Mouse (Mus musculus) thymus, postnatal 36 days (tissue): ENCODE results near the gene Mbip.

Experiments used
- DNase-seq, 2 experiments: peaks; one replicate each; pipeline ENCODE4 v3.0.0; 2022; ENCODE audit warnings: mixed read lengths in 2 of 2

Gene Mbip

DNA sequence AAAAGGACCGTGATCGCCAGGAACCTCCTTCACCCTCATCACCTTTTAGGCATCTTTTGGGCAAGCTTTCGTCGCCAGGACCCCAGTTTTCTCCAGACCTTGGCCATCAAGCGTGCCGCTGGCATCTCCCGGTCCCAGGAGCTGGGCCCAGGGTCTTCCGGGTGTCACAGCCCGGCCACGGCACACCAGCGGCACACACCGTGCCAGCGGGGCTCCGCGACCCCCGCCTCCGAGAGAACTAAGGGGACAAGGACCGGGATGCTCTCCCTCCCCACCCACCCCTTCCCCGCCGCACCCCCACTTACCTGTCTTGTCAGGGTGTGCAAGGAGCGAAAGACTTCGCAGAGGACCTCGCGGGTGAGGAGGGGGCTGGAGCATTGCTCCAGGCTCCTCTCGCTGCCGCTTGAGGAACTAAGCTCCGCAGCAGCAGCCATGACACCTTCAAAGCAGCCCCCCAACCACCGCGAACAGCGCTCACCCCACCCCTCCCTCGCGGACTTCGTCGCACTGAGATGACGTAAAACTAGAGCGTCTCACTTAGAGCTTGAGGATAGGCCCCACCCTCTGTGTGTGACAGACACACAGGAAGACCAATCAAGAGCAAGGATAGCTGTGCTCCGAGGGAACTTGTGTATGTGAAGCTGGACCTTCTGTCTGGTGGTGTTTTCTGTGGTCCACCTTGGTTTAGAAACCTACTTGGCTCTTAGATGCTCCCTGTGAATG is at the start of gene Mbip:
Gene Mbip (minus strand): TSS at position 528 of the 723 bp plus-strand sequence.
- peak; percentile 94 to 98 for DNase-seq

DNA sequence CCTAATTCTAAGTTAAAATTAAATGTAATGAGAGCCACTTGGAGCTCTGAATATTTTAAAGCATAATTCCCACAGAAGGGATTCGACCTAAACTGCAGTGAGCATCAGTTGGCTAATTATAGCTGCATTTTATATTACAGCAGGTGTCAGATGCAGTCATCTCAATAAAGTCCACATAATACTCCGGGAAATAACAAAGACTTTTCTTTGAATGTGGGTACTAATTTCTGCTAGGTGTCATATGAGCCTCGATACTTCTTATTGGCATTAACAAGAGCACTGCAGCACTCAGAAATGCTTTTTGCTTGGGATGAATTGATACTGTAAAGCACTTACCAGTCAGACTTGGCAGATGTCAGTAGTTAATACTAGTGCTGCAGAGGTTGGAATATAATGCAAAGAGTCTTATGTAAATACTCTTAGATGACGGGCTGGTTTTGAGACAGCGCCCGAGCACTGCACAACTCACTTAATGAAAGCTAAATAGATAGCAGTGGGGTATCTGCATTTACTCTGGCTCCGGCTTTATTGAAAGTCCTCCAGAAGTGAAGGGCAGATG is 42.0 kb upstream of the Mbip start:
- DNase-seq, result no peak

DNA sequence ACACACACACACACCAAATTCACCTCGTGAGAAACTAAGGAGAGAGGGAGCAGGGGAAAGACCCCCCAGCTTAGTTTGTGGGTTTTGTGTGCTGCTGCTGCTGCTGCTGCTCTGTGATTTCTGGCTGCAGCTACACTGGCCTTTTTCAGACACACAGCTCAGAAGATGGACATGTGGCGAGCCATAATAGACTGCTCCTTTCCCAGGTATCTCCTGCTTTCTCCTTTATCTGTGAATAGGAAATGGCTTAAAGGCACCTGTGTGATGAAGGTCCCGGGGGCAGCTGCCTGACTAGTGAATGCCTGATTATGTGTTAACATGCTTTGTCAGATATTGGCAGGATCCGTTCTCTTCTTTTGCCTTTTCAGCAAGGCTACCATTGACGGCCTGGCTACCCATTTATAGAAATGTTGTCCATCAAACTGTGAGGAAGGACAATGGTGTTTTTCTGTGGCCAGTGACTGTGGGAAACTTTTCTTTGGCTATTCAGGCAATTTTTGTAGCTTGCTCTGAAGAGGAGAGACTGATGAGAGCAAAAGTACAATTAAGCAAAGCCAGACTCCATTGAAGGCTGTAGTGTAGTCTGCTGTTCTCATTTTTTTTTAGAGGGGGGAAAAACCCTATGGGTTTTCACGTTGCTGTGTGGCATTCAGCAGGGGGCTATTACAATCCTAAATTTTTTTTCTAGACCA is 41.4 kb upstream of the Mbip start:
- no peak for DNase-seq

DNA sequence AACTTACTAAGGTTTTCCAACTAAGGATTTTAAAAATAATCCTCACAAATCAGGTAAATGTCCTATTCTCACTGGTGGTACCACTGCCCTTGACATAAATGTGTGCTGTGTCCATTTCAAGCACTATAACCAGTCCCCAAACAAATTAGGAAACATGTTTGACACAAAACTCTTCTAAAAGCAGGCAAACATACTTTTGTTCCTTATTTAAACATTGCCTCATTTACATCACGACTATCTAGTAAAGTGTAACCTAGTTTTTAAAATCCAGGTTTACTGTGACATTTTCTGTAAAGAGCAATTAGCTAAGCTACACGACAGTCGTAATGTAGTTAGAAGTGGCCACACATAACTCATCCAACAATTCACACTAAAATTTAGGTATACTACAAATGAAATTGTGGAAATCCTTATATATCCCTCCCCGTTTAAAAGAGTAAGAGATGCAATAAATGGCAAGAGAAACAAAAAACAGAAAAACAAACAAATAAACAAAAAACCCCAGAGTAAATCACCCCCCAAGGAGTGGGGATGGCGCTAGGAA is 851 bp downstream of the Mbip start:
- no peak for DNase-seq

DNA sequence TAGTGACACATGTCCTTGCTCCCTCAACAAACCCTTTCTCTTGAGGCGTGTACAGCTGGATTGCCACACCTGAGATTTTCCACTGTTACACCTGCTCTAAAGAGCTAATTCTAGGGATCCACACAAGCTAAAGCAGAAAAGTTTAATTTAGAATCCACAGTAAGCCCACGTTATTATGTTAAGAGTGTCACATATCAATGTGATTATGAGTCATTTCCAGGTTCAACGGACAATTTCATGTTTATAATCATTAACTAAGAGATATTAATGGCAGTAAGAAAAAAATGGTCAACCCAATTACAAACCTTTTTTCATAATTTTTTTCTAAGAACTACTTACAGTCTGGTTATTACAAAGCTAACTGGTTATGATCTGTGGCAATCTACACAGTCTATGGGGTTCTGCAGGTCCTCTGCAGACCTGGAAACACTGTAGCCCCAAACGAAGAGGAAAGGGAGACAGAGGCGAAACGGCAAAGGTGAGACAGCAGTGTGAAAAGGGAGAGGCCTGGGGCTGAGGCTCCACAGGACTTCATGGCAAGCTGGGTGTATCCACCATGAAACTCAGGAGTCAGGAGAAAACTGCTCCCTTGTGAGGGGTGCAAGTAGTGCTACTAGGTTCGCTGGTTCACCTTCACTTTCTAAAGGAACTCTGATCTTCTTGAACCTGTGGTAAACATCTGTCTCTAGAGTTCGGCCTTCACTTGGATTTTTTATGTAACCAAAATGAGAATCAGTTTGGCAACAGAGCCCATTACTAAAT is 6.2 kb downstream of the Mbip start:
- DNase-seq, result no peak

DNA sequence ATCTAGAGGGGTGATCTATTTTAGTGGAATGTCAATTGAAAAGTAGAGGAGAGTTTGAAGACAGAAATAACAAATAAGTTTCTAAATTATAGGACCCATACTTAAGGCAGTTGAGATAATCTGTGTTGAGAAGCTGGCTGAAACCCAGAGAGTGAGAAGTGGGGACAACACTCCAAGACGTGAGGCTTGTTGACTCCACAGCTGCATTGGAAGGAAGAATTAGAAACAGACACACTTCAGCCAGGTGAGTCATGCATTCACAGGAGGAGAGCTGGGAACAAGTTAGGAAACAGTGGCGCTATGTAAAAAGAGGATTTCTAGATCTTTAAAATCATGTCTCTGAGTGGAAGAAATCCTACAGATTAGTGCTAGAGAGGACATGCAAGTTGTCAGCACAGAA is 12.2 kb downstream of the Mbip start:
- no peak for DNase-seq

DNA sequence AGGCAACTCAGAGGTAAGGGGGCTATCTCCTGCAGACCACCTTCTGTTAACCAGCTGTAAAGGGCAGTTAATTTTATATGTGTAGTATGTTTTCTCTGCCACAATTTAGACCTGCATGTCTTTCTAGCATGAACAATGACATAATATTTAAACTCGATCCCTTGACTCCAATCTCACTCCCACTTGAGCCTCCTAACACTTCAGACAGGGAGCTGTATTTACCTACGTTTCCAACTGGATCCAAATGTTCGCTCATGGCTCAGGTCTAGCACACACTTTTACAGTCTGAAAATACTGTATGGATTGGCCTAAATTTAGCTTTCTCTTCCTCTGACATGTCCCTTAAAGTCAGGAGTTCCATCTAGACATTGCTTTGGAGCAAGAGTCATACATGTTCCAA is 13.2 kb downstream of the Mbip start:
- no peak for DNase-seq

DNA sequence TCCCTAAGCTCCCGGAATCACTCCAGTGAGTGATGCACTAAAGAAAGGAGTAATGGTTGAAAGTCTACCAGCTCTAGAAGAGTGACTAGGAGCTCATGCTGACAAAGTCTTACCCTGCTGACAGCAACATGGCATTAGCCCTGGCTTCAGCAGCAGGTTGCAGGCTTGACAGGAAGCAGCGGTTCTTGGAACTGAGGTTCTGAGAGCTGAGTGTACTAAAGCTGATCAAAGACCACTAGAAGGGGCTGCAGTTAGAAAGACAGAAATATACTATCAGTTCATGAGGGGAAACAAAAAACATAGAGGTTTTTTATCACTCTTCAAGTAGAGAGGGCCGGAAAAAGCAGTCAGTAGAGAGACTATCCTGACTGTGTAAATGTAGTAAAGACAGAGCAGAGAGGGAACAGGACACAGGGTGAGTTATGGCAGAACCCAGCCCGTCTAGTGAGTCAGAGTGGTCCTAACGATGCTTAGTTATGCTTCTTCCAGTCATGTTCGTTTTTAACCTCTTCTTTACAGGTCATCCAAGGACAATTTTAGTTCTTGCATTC is 18.2 kb downstream of the Mbip start:
- DNase-seq, result no peak

DNA sequence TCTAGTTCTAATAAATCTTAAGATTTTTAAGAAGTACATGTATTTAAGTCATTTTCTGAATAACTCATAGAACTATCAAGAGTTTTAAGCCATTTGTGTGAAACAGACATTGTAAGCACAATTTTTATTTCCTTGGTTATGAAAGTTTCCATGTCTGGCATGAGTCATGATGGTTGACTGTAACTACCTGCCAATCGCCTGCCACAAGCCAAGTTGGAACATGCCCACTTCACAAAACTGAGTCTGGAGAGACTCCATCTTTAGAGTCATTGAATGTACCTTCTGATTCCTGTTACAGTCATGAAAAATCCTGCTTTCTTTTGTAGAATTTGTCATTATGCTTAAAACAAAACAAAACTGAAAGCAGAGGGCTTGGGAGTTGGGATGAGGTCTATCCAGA is 19.8 kb downstream of the Mbip start:
- DNase-seq, result no peak

DNA sequence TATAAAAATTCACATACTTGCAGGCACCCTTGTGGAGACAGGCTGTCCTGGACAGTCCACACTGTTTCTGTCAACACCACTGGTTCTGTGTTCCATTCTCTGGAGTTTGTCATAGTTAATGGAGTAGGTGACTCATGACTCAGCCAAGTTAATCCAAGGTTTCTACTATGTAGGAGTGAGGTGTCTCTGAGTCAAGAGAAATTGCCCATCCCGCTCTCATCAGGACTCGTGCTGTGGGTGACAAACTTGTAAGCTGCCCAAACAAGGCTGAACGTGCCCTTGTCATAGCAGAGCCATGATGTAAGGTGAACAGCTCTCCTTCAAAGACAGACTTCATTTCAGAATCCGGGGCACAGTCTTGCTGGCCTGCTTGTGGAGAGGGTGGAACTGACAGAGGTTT is 26.8 kb downstream of the Mbip start:
- no peak for DNase-seq

DNA sequence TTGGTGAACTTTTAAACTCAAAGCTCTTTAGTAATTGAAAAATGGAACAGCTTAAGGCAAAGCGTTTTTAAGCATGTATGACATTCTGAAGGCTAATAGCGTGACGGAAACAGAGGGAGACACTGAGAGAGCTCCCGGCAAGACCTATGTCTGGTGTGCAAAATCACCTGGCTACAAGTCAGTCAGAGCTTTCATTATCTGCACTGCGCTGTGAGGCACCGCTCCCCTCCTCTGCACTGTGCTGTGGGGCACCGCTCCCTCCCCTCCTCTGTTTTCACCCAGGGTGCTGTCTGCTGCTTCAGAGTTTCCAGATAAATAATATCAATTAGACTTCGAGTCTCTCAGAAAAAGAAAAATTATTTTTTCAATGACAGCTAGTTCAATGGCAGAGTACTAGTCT is 27.6 kb downstream of the Mbip start:
- no peak for DNase-seq

DNA sequence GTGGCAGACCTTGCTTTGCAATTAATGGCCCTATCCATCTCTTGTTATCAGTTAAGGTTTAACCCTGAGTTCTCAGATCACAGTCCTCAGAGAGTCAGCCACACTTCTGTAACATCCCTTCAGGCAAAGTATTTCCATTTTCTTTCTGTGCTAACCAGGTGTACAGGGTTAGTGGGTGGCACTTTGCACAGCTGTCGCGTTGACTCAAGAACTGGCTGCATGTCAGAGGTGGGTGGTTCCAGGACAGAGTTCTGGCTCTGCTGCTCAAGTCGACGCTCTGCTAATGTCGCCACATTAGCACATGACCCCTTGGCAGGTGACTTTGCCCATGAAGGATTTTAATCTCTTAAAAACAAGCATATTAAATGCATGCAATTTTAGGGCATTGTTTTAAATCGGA is 39.9 kb downstream of the Mbip start:
- DNase-seq, result no peak

DNA sequence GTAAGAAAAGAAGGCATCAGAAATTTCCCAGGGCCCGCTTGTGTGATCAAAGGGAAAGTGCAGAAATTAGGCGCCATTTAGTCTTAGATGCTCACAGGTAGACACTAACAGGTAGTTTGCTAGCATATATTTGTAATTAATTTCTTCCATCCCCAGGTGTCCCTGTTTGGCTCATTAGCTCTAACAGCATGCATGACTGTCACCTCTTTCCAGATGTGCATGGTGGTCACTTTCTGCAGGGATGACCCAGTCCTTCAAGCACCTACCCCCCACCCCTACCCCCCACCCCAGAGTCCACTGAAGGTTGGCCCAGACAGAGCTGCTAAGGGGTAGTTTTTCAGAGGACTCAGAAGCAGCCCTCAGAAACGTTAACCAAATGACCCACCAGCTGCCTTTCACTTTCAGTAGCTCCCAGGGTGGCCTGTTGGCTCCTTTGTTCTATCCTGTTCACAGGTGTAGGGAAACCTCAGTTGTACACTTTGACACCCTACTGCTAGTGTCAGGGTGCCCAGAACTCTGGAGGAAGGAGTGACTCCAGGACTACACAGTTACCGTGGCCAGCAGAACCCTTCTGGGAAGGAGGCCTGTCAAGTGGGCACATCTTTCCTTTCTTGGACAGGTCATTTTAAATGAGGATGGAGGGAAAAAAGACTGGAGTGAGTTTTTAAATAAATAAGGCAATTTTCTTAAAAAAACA is 43.2 kb downstream of the Mbip start:
- DNase-seq, result no peak

DNA sequence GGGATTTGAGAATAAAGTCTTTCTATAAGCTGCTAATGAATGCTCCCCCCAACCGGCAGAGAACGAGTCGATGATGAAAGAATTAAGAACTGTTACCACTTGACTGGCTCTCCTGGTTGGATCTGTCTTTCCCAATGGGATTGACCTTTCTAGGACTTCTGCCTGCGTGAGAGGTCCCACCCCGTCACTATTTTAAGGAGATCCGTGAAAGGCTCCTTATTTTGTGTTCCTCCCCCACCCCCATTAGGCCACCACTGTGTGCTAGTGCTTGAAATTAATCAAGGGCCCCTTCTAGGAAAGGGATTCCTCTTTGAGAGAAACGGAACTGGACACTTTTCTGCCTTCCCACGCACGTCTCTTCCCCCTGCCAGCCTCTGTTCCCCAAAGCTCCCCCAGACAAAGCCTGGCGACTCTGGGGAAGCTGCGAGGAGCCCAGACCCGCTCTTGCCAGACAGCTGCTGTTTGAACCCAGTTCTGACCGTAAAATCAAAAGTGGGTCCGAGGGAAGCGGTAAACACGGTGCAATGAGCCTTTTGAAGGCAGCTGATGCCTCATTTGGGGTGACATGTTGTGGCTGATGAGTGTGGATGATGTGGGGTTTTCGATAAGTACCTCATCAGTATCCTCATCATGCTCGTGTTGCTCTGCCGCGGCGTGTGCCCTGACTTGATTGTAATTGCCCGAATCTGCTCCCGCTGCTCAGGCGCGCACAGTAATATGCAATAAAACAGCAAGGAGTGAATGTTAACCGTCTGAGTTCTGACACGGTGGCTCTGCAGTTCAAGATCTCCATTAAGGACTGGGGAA is 44.0 kb downstream of the Mbip start:
- DNase-seq, result no peak

DNA sequence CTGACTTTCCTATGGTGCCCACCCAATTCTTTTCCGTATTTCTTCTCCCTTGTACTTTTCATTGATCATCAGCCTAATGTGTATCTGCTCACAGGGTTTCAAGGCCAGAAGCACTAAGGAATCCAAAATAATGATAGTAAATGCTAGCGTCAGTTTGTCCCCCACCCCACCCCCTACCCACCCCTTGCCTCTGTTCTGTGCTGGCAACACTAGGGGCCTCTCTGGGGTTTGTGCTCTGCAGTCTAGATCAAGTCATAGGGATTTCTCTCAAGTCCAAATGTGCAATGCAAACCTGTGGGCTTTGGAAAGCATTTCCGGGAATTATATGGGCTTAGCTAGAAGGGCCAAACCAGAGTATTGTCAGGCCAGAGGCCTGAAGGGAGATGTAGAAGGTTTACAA is 46.1 kb downstream of the Mbip start:
- DNase-seq, result no peak

DNA sequence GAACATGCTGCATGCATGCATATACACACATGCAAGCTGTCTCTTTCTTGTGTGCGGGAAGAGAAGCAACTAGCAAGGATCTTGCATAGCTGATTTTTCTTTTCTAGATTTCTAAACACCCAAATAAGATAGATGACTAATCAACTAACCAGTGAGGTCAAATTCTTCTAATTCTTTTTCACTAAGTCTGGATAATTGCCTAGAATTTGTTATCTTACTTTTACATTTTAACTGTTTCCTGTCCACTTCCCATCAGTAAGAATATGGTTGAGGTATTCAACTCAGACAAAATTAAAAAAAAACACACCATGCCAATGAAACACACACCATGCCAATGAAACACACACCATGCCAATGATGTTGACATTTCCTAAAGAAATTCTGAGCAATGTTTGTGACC is 46.8 kb downstream of the Mbip start:
- no peak for DNase-seq

DNA sequence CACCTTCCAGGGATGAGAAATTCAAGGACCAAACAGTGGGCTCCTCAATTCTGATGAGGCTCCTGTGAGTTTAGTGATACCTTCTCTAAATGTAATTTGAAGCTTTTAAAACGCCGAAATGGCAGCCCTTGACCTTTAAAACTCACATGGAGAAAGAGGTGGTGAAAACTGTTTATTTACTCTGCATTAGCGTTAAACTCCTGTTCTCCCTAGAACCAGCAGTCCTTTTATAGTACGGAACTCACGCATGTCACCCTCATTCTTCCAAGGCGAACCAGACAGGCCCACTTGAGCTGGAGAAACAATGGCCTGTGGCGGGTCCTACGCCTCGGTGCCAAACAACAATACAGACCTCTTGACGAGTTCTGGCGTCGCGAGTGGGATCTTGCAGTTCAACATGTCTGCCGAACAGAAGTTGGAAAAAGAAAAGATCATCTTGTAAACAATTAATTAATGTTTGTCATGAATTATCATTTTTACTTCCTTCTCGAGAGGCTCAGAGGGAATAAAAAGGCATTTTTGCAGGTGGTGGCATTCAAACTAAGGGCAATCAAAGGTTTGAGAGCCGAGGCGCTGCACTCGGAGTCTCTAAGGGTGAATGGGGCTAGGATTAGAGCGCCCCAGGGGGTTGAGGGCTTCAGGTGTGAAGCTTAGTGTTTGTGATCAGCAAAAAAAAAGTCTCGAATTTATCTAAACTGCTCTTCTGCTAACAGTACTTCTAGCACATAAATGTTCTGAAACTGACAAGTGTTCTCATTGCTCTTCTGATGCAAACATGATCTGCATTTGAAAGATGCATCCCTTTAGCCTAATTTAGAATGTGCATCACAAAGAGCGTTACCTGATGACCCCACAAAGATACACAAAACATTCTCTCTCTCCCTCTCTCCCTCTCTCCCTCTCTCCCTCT is 47.5 kb downstream of the Mbip start:
- no peak for DNase-seq

DNA sequence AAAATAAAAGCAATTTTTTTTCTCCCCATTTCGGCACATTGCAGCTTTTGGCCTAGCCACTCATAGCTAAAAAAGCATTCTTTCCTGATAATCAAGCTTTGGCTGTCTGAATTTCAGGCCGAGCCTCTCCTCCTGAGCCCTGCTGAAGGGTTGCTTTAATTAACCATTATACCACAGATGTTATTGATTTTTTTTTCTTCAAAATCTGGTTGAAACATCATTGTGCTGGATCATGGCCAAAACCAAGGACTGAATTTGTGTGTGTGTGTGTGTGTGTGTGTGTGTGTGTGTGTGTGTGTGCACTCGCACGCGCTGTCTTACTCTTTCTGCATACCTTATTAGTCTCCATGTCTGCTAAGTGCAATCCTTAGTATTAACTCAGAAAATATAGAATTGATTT is 48.6 kb downstream of the Mbip start:
- DNase-seq, result no peak

DNA sequence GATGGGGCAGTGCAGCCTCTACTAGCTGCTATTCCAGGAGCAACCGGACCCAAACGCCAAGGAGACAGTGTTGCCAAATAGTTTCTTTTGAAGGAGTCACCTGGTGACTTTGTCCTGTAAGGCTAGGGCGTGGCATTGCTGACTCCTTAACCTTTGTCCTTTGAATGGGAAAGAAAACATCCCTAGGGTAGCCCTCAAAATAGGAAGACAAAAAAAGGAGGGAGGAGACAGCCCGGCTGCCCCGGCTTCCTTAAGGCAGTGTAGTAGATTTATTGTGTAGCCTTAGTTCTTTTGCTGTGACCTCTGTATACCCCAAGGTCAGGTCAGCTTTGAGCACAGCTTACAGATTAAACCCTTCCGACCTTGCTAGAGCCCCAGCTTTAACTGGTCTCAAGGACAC is 49.2 kb downstream of the Mbip start:
- no peak for DNase-seq

DNA sequence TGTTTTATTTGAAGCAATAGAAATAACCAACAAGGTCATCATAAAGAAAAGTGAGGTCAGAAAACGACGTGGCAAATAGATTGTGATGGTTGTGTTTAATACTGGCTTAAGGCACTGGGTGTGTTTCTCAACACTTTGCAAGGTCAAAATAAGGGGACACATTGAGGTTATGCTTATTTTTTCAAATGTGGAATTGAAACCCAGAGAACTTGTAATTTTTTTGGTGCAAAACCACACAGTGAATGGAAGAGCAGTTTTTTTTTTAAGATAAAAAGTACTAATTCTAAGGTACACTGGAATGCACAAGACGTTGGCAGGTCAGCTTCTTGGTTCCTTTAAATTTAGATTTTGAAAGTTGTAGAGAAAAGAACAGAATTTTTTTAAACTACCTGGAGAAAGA is 50.5 kb downstream of the Mbip start:
- no peak for DNase-seq
